Mouse (Mus musculus): ENCODE data around the gene Osbp. TPM values are rescaled to one million over a fixed set of nuclear protein-coding genes. Genes with fewer than 3 reads are reported as not detected.

Gene Osbp
- total RNA-seq, 2 experiments from 2014 or later, result 69.5 to 71.2 TPM

- DNase-seq, result no peak
Observed at GRCm38 (mm10) chr19:11989334-11989733, 23.6 kb downstream of the Osbp start.

GRCm38 (mm10) chr19:11992034-11992433 lies 26.3 kb downstream of the Osbp start:
- no peak for DNase-seq

- no peak for DNase-seq
Observed at GRCm38 (mm10) chr19:11992441-11993029, 26.8 kb downstream of the Osbp start.

GRCm38 (mm10) chr19:11994703-11995431 lies 29.1 kb downstream of the Osbp start:
- DNase-seq, result no peak

GRCm38 (mm10) chr19:11995722-11996448 lies 30.1 kb downstream of the Osbp start:
- no peak for DNase-seq

- DNase-seq, result no peak
Observed at GRCm38 (mm10) chr19:12001686-12002085, 35.9 kb downstream of the Osbp start.

- DNase-seq, result peak; percentile 67
Observed at GRCm38 (mm10) chr19:12002125-12002524, 36.4 kb downstream of the Osbp start.

GRCm38 (mm10) chr19:12002791-12003190 lies 37.0 kb downstream of the Osbp start:
- no peak for DNase-seq

GRCm38 (mm10) chr19:12003568-12003967 lies 37.8 kb downstream of the Osbp start:
- DNase-seq, result no peak

- DNase-seq, result no peak
Observed at GRCm38 (mm10) chr19:12004216-12005008, 38.7 kb downstream of the Osbp start.

- DNase-seq, result peak; percentile 88
Observed at GRCm38 (mm10) chr19:12005376-12006360, 39.9 kb downstream of the Osbp start.

- no peak for DNase-seq
Observed at GRCm38 (mm10) chr19:12006361-12006947, 40.7 kb downstream of the Osbp start.

GRCm38 (mm10) chr19:12007105-12007931 lies 41.6 kb downstream of the Osbp start:
- peak; percentile 64 for DNase-seq

GRCm38 (mm10) chr19:12008410-12009380 lies 43.0 kb downstream of the Osbp start:
- DNase-seq, result no peak

GRCm38 (mm10) chr19:12009501-12010280 lies 44.0 kb downstream of the Osbp start:
- peak; percentile 78 for DNase-seq

GRCm38 (mm10) chr19:12010281-12010771 lies 44.6 kb downstream of the Osbp start:
- peak; percentile 71 for DNase-seq

GRCm38 (mm10) chr19:12010916-12011559 lies 45.3 kb downstream of the Osbp start:
- DNase-seq, result peak; percentile 82
